Mouse (Mus musculus) brain, embryonic 14.5 days (tissue): ENCODE data around the gene Ankrd44. TPM values are rescaled to one million over a fixed set of nuclear protein-coding genes. Genes with fewer than 3 reads are reported as not detected.

ENCODE experiments used
- DNase-seq: peaks from one replicate; pipeline ENCODE4 v3.0.0-alpha.2; 2011; ENCODE audit warnings: low read depth
- CTCF ChIP-seq: fragments of 200-500 bp; IDR thresholded peaks from 2 replicates; pipeline ENCODE4 v1.5.1; 2012; ENCODE audit warnings: inconsistent platforms, mild to moderate bottlenecking, moderate library complexity, borderline replicate concordance; ENCODE audit not compliant: insufficient read depth, insufficient read length; ENCODE audit errors: extremely low read depth
- POLR2A ChIP-seq: fragments of 200-500 bp; IDR thresholded peaks from 2 replicates; pipeline ENCODE4 v1.6.1; 2012; ENCODE audit warnings: mild to moderate bottlenecking, inconsistent platforms, borderline replicate concordance; ENCODE audit not compliant: poor library complexity, insufficient read depth, insufficient read length, severe bottlenecking; ENCODE audit errors: extremely low read depth
- polyA plus RNA-seq: library from polyadenylated mRNA; depleted of rRNA; stranded (reverse); fragments of >200 nt; gene quantifications from 2 replicates; pipeline ENCODE4 v1.2.3, GENCODE M21; 2012

The Ankrd44 gene
- polyA plus RNA-seq, 1 experiment, result 55.5 TPM

GRCm38 (mm10) chr1:54794709-54795108 is 131.5 kb downstream of the Ankrd44 start:
- DNase-seq, result no peak
- TF ChIP-seq CTCF (no peak), POLR2A (no peak)

- peak; percentile 79 for DNase-seq
- TF ChIP-seq POLR2A, result no peak
- no peak for TF ChIP-seq CTCF
Measured at GRCm38 (mm10) chr1:54791406-54791805, 134.8 kb downstream of the Ankrd44 start.

DNA sequence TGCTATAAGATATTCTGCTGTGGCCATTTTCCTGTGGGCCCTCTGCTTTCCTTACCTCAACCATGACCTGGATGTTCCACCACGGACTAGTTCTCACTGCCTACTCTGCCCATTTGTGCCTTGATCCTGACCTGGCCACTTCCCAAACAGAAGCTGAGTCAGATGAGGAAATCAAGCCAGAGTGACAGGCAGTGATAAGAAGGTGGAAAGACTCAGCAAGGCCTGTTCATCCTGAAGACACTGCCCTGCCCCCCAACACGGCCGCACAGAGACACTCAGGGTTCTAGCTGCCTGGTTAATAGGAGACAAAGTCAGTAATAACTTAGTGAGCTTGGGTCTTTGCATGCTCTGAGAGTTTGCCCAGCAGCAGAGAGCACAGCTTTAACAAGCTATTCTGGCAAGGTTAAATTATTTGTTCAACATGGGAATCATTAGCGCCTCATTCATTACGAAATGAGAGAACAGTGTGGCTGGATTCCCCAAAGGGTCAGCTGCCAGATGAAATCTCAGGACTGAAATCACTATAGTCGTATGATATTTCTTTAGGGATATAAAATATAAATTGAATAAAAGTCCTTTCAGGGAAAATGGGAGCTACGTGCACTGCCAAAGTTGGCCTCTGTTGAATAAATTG is 136.7 kb downstream of the Ankrd44 start:
- peak; percentile 40 for DNase-seq
- TF ChIP-seq POLR2A (no peak), CTCF (no peak)

DNA sequence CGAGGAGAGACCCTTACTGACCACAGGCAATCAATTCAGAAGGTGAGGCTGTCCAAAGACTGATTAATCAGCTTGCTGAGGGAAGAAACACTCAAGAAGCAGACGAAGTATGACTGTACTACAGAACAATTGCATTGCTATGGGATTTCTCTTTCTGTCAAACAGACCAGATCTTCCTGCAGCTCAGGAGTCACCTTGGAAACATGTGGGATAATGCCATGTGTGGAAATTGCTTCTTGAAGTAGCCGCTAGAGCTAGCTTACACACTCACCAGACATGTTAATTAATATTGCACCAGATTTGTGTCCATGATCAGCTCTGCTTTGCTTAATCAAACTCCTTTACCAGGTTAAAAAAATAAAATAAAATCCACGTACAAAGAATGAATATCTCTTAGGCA is 137.8 kb downstream of the Ankrd44 start:
- TF ChIP-seq POLR2A (no peak), CTCF (no peak)
- DNase-seq, result peak; percentile 37

DNA sequence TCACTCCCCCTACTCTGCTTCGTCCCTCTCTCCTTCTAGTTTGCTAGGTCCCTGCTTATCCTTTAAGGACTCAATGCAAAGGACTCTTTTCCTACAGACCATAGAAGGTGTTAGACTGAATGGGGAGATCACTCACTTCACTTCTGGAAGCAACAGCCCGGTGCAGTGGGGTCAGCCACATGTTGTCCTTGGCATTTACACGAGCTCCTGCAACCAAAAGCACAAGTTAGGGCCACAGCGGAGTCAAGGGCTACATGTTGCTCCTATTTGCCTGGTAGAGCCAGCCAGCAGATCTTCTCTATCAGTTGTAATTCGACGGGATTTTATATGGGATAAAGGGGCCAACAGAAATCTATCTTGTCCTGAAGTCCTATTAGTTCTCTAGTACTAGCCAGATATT is 148.0 kb downstream of the Ankrd44 start:
- TF ChIP-seq POLR2A, result no peak
- no peak for TF ChIP-seq CTCF
- DNase-seq, result no peak

DNA sequence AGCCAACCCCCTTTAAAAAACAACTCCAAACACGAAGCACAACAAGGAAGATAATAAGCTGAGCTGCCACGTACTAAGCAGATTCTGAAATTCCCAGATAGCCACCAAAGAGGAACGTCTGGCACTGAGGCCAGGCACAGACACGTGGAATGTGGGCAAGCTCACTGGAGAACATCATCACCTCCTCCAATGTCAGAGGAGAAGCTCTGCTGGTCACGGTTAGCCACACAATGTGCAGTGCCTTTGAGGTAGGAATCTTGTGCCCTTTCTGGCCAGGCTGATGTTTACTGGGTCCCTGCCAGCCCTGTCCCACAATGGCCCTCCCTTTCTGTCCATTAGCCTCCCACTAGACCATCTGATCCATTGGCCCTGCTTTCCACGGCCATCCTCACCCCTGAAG is 149.1 kb downstream of the Ankrd44 start:
- TF ChIP-seq POLR2A (no peak), CTCF (no peak)
- no peak for DNase-seq

DNA sequence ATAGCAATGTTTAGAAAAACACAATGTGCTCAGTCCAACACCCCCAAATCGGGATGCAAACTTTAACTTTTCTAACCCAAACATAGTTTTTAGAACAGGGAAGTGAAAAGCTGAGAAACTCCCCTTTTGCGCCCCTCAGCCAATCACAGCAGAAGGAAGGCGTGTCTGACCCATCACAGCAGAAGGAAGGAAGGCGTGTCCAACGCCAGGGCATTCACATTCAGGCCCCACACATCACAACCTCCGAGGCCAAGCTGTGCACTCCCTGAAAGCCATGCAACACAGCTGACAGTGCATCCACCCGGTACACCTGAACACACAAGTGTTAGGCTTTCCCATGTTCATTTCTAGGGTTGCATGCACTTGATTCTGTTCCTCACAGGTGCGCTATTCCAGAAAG is 150.1 kb downstream of the Ankrd44 start:
- no peak for TF ChIP-seq POLR2A
- no peak for TF ChIP-seq CTCF
- no peak for DNase-seq

GRCm38 (mm10) chr1:54772843-54773242 is 153.3 kb downstream of the Ankrd44 start:
- no peak for TF ChIP-seq CTCF
- peak; percentile 35 for DNase-seq

GRCm38 (mm10) chr1:54771471-54771870 is 154.7 kb downstream of the Ankrd44 start:
- TF ChIP-seq CTCF (no peak), POLR2A (no peak)
- no peak for DNase-seq

- no peak for DNase-seq
- TF ChIP-seq CTCF (no peak), POLR2A (no peak)
Measured at GRCm38 (mm10) chr1:54767221-54767620, 159.0 kb downstream of the Ankrd44 start.

DNA sequence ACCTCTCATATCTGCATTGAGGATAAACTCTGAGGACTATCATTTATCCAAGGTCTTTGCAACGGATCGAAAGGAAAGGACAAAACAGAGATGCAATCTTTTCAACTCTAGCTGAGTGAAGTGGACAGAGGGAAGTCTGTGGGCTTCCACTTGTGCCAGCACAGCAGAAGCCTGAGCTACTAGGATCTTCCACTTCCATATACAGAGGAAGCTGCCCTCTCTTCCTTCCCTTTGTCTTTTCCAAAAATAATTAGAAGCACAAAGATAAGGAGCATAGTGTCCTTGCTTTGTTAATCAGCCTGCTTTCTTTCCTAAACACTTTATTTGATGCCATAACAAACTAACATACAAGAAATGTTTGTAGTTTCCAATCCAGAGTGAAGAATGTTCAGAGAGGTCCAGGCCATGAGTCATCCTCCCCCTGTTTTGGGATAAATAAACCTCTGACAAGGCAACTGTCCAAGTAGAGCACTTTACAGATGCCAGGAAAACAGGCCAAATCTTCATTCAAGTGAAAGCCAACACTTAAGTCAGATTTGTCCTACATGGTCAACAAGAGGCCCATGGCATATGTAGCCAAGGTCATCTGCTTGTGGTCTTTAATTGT is 160.5 kb downstream of the Ankrd44 start:
- TF ChIP-seq CTCF, result no peak
- no peak for TF ChIP-seq POLR2A
- DNase-seq, result no peak

DNA sequence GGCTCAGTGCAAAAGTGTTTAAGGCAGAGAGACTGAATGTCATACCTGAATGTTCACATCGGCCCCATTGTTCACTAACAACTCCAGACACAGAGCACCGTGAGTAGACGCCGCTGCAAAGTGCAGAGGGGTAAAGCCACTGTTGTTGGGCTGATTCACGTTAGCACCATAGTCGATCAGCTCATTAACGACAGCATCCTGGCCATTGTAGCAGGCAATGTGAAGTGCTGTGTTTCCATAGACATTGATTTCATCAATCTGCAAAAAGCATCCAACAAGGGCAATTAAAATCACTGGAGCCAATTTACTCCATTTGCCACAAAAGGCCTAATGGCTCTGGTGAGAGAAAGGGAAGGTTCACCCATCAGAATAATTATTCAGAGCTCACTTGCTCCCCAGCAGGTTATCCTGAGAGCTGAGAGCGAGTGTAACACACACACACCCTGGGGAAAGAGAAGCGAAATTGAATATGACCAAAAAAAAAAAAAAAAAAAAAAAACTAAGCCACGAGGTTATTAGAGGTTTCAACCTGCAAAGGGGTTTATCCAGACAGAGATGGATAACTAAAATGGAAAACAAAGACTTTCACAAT is 163.9 kb downstream of the Ankrd44 start:
- TF ChIP-seq CTCF (no peak), POLR2A (no peak)

More for the DNA sequence above, 163.9 kb downstream of the Ankrd44 start:
- peak; percentile 80 for DNase-seq
